Mouse (Mus musculus): ENCODE measurements around the gene Ss18l2.

Gene Ss18l2

GRCm38 (mm10) chr9:121757835-121758814 is 48.0 kb downstream of the Ss18l2 start:
- DNase-seq (ENCODE audit: low read depth, low spot score), result peak; percentile 80

GRCm38 (mm10) chr9:121759091-121760081 is 49.3 kb downstream of the Ss18l2 start, which contains the start of gene Zfp651:
Gene Zfp651 (plus strand): TSS chr9:121759330.
- peak; percentile 49 for DNase-seq (ENCODE audit: low read depth, low spot score)

GRCm38 (mm10) chr9:121760271-121761090 is 50.4 kb downstream of the Ss18l2 start:
- DNase-seq (ENCODE audit: low read depth, low spot score), result peak; percentile 62

- DNase-seq (ENCODE audit: low read depth, low spot score), result peak; percentile 76
These were observed 51.0 kb downstream of the Ss18l2 start for GRCm38 (mm10) chr9:121761091-121761665.

- no peak for DNase-seq (ENCODE audit: low read depth, low spot score)
These were observed 51.7 kb downstream of the Ss18l2 start for GRCm38 (mm10) chr9:121761787-121762186.

GRCm38 (mm10) chr9:121762248-121762647 is 52.1 kb downstream of the Ss18l2 start:
- no peak for DNase-seq (ENCODE audit: low read depth, low spot score)

GRCm38 (mm10) chr9:121762761-121763160 is 52.6 kb downstream of the Ss18l2 start:
- DNase-seq (ENCODE audit: low read depth, low spot score), result no peak
